Mouse (Mus musculus): ENCODE results near the gene Trim2. TPM values are rescaled to one million over a fixed set of nuclear protein-coding genes. Genes with fewer than 3 reads are reported as not detected.
A peak's percentile ranks its signal among the peaks of the same experiment; 100 is the strongest.

Trim2 gene
- polyA plus RNA-seq (2015; fragmentation: Nextera tagmentation; extraction: Ambion mirVana), result 165 and 177 TPM in 2 replicates

DNA sequence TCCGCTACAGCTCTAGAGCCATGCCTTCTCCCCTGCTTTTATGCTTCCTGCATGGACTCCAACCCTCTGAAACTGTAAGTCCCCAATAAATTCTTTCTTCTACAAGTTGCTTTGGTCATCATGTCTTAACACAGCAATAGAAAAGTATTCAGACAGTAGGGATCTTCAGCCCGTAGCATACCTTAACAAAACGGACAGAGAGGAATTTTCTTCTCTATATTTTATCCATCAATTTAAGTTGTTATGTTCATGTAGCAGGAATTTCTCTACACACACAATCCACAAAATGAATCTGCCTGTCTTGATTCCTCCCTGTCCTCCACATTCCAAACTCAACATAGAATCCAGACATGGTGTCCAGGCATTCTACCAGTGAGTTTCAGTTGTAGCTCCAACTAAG is at the start of gene Trim2:
TSS of gene Trim2 (minus strand) at position 101 of the 400 bp plus-strand sequence.
- no peak for ATAC-seq
- Histone ChIP-seq H3K4me3 (replicated peaks) (peak within 1 kb of the TSS; percentile 50), H3K9me3 (no peaks in the 10 kb centered on the region), H3K9ac (replicated peaks) (0 out of 2 replicates have a peak within 1 kb of the TSS, but pooled peaks have one; percentile 74), H3K36me3 (no peaks in the 10 kb centered on the region), H3K27ac (peak within 1 kb of the TSS; percentile 94), H3K4me2 (replicated peaks) (peak within 1 kb of the TSS; percentile 81), H3K27me3 (no peaks in the 10 kb centered on the region), H3K4me1 (replicated peaks) (peaks cover 44% of the 10 kb centered on the region)
- 96% methylated on average over 3 of the region's 3 CpGs for WGBS

DNA sequence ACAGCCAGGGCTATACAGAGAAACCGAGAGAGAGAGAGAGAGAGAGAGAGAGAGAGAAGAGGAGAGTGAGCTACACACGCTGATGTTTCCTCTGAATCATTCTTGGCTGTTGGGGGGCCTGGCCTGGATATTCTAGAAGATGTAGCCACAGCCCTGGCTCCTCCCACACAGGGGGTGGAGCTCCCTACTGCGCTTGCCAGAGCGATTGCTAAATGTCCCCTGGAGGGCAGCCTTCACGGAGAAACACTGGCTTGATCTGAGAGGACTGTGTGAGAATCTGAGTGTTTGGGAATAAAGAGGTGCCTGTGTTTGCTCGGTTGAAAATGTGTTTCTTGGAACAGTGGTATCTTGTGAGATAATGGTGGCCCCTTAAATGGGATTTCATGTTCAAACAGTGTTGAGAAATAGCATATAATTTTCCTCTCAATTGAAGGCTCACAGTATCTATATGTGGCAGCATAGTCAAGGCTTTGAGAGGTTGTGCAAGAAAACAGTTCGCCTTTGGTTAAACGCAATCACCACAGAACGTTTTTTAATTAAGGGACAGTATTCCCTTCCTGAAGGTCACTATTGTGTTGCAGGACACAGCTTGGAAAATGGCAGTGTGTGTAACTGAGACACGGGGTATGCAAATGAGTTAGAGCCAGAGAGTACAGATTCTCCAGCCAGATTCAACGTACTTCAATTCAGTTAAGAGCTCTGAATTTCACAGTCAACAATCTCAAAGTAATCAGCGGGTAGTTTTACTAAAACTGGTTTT is 49.4 kb upstream of the Trim2 start:
- no peak overlapping the region for H3K4me3 ChIP-seq (replicated peaks)
- no peak overlapping the region for H3K9ac ChIP-seq (replicated peaks)
- H3K27me3 ChIP-seq, result no peaks in the 10 kb centered on the region
- H3K27ac ChIP-seq, result no peak overlapping the region
- no peak overlapping the region for H3K4me2 ChIP-seq (replicated peaks)
- no peaks in the 10 kb centered on the region for H3K4me1 ChIP-seq (replicated peaks)
- H3K9me3 ChIP-seq, result no peaks in the 10 kb centered on the region
- 0 out of 2 replicates have a peak, but pooled peaks have one; percentile 45 for ATAC-seq
- WGBS, result 52% methylated on average over 12 of the region's 12 CpGs
- no peaks in the 10 kb centered on the region for H3K36me3 ChIP-seq

GRCm38 (mm10) chr3:84352353-84353034 is 45.8 kb upstream of the Trim2 start:
- no peak overlapping the region for H3K4me3 ChIP-seq (replicated peaks)
- peak; percentile 65; the same call in 1 of the 2 replicates for ATAC-seq
- WGBS, result 48% methylated on average over 5 of the region's 5 CpGs
- no peaks in the 10 kb centered on the region for H3K36me3 ChIP-seq
- peaks cover 5% of the 10 kb centered on the region for H3K27me3 ChIP-seq
- no peaks in the 10 kb centered on the region for H3K9me3 ChIP-seq
- H3K9ac ChIP-seq (replicated peaks), result no peak overlapping the region
- no peak overlapping the region for H3K27ac ChIP-seq
- H3K4me2 ChIP-seq (replicated peaks), result no peak overlapping the region
- no peaks in the 10 kb centered on the region for H3K4me1 ChIP-seq (replicated peaks)

DNA sequence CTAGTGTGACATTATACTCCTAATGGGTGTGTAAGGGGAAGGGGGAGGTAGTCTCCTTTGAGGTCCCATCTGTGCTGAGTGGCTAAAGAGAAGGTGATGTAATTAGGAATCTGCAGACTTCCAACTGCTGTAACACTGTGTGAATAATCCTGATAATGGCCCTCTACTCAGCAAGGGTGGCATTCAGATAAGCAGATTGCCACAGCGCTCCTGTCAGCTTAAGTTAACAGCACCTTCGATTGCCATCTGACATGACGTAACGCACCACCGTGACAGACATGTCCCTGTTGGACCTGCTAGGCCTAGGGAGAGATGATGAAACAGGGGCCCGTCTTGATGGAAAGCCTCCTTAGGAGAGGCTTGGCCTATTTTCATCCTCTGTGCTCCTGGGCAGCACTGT is 43.6 kb upstream of the Trim2 start:
- Histone ChIP-seq H3K9ac (replicated peaks) (no peak overlapping the region), H3K27ac (no peak overlapping the region), H3K4me2 (replicated peaks) (no peak overlapping the region), H3K36me3 (no peaks in the 10 kb centered on the region), H3K4me3 (replicated peaks) (no peak overlapping the region), H3K4me1 (replicated peaks) (peaks cover 13% of the 10 kb centered on the region), H3K27me3 (peaks cover 12% of the 10 kb centered on the region), H3K9me3 (no peaks in the 10 kb centered on the region)
- ATAC-seq, result no peak
- 77% methylated on average over 6 of the region's 6 CpGs for WGBS

- Histone ChIP-seq H3K9me3 (no peaks in the 10 kb centered on the region), H3K4me3 (replicated peaks) (no peak overlapping the region), H3K27me3 (peaks cover 12% of the 10 kb centered on the region), H3K36me3 (no peaks in the 10 kb centered on the region), H3K9ac (replicated peaks) (no peak overlapping the region), H3K4me2 (replicated peaks) (no peak overlapping the region), H3K27ac (no peak overlapping the region), H3K4me1 (replicated peaks) (peaks cover 16% of the 10 kb centered on the region)
- WGBS, result 93% methylated on average over 10 of the region's 10 CpGs
- no peak for ATAC-seq
These were observed 43.1 kb upstream of the Trim2 start for GRCm38 (mm10) chr3:84349771-84350170.

DNA sequence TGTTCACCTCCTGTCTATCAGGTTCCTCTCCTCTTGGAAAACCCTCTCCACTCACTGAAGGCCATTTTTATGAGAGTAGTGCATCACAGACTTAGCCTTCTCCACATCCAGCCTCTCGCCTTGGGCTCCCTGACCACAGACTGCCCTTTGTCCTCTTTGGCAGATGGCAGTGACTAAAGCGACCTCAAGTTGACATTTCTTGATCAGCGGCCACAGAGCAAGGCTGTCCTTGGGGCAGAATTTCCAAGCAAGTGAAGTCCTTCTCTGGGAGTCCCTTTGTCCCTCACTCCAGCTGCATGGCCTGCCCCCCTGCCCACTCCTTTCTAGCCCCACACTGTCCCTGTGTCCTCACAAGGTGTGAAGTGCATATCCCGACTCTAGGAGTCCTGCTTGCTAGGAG is 40.7 kb upstream of the Trim2 start:
- H3K9me3 ChIP-seq, result no peaks in the 10 kb centered on the region
- no peak overlapping the region for H3K9ac ChIP-seq (replicated peaks)
- no peak overlapping the region for H3K4me2 ChIP-seq (replicated peaks)
- ATAC-seq, result no peak
- peaks cover 12% of the 10 kb centered on the region for H3K27me3 ChIP-seq
- no peak overlapping the region for H3K27ac ChIP-seq
- no peak overlapping the region for H3K4me3 ChIP-seq (replicated peaks)
- peaks cover 16% of the 10 kb centered on the region for H3K4me1 ChIP-seq (replicated peaks)
- no peaks in the 10 kb centered on the region for H3K36me3 ChIP-seq
- 81% methylated on average over 4 of the region's 4 CpGs for WGBS

DNA sequence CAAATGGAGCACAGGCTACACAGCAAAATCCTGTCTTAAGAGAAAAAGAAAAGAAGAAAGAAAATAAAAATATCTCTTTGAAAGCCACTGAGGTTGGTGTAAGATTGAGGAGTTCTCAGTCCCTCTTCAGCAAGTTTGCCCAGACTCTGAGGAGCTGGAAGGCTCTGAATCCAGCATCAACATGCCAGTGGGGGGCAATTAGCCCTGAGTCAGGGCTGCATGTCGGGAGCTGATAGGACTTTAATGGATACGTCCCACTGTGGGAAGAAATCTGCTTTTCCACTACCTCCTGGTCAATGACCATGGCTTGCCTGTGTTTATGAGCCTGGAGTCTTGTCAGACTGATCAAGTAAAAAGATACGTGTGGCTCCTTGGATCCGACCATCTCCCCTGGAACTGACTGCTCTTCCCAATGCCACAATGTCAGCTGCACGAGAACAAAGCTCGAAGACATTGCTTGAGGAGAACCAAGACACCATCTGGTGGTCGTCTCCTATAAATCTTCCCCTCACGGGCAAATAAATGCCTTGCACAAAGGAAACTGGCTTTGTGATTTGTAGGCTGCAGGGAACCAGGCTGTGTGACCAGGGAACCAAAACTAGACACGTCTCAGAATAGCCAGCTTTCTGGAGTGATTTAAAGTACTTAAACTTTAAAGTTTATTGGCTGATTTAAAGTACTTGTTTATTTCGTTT is 39.9 kb upstream of the Trim2 start:
- Histone ChIP-seq H3K4me3 (replicated peaks) (no peak overlapping the region), H3K9ac (replicated peaks) (no peak overlapping the region), H3K36me3 (no peaks in the 10 kb centered on the region), H3K4me2 (replicated peaks) (no peak overlapping the region), H3K27me3 (peaks cover 12% of the 10 kb centered on the region), H3K9me3 (no peaks in the 10 kb centered on the region), H3K27ac (no peak overlapping the region), H3K4me1 (replicated peaks) (peaks cover 18% of the 10 kb centered on the region)
- ATAC-seq, result no peak
- WGBS, result 24% methylated on average over 10 of the region's 10 CpGs

GRCm38 (mm10) chr3:84345646-84345980 is 38.9 kb upstream of the Trim2 start:
- H3K4me1 ChIP-seq (replicated peaks), result peaks cover 28% of the 10 kb centered on the region

DNA sequence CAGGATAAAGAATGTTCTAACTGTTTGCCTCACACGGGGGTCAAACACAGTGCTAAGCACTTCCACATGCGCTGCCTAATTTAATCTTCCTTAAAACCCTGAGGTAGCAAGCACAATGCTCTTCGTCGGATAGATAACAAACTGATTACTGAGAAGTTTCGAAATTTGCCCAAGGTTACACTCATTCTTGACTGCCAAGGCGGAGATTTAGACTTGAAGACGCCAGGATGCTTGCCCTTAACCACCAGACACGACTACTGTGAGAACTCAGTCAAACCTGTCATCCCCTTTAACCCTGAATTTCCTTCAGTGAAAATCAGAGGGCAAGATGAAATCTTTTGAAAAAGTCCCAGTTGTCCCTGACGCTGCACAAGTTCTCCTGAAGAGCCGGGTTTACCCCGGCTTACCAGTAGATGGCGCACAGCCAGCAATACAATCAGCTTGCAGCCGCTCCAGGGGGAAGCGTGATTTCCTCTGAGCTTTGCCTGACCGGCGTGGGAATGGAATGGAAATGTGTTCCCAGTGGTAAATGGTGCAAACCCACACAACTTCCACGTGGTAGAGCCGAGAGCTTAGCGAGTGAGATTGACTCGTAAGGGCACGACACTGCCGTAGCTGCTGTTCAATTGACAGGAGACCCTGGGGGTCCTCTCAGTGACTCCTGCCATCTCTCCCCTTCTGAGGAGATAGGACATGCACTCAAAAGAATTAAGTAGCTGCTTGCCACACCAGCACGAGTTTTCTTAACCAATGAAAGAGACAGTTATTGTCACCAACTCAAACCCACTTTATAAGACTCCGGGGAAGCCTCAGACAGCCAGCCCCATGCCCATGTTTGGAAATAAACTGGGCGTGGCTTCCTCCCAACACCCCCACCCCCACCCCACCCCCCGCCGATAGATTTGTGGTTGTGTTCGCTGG is 38.3 kb upstream of the Trim2 start:
- Histone ChIP-seq H3K4me3 (replicated peaks) (peak overlapping the region; percentile 30), H3K27ac (no peak overlapping the region; the same call in 1 of the 2 replicates), H3K4me2 (replicated peaks) (peak overlapping the region; percentile 58), H3K9ac (replicated peaks) (no peak overlapping the region), H3K9me3 (no peaks in the 10 kb centered on the region), H3K36me3 (no peaks in the 10 kb centered on the region), H3K4me1 (replicated peaks) (peaks cover 29% of the 10 kb centered on the region), H3K27me3 (peaks cover 12% of the 10 kb centered on the region)
- WGBS, result 14% methylated on average over 28 of the region's 28 CpGs
- ATAC-seq, result peak; percentile 69

More at GRCm38 (mm10) chr3:84345646-84345980, 38.9 kb upstream of the Trim2 start:
- Histone ChIP-seq H3K9ac (replicated peaks) (no peak overlapping the region), H3K9me3 (no peaks in the 10 kb centered on the region), H3K4me3 (replicated peaks) (no peak overlapping the region), H3K4me2 (replicated peaks) (peak overlapping the region; percentile 58), H3K27ac (no peak overlapping the region), H3K36me3 (no peaks in the 10 kb centered on the region), H3K27me3 (peaks cover 12% of the 10 kb centered on the region)
- ATAC-seq, result peak; percentile 5; the same call in 1 of the 2 replicates
- WGBS, result 54% methylated on average over 6 of the region's 6 CpGs

- Histone ChIP-seq H3K9me3 (no peaks in the 10 kb centered on the region), H3K4me2 (replicated peaks) (no peak overlapping the region), H3K9ac (replicated peaks) (no peak overlapping the region), H3K36me3 (no peaks in the 10 kb centered on the region), H3K27me3 (peaks cover 12% of the 10 kb centered on the region), H3K27ac (no peak overlapping the region), H3K4me1 (replicated peaks) (peaks cover 29% of the 10 kb centered on the region), H3K4me3 (replicated peaks) (no peak overlapping the region)
- 91% methylated on average over 9 of the region's 9 CpGs for WGBS
- ATAC-seq, result no peak
These were observed 36.4 kb upstream of the Trim2 start for GRCm38 (mm10) chr3:84343101-84343500.

GRCm38 (mm10) chr3:84341811-84342210 is 35.1 kb upstream of the Trim2 start:
- no peak overlapping the region for H3K9ac ChIP-seq (replicated peaks)
- H3K36me3 ChIP-seq, result no peaks in the 10 kb centered on the region
- peaks cover 29% of the 10 kb centered on the region for H3K4me1 ChIP-seq (replicated peaks)
- no peaks in the 10 kb centered on the region for H3K9me3 ChIP-seq
- H3K27me3 ChIP-seq, result peaks cover 6% of the 10 kb centered on the region; the same call in 1 of the 2 replicates
- H3K27ac ChIP-seq, result no peak overlapping the region
- ATAC-seq, result no peak
- no peak overlapping the region for H3K4me3 ChIP-seq (replicated peaks)
- no peak overlapping the region for H3K4me2 ChIP-seq (replicated peaks)
- 66% methylated on average over 7 of the region's 7 CpGs for WGBS

Data from midbrain, embryonic 13.5 days (tissue).